Mouse (Mus musculus): ENCODE measurements at regions not wholly inside any gene's neighbourhood (a gene's known extent, or its start where the extent isn't known, plus 50 kb on each side); places are given as distances from the start of the nearest gene placed in this dataset.
A peak's percentile ranks its signal among the peaks of the same experiment; 100 is the strongest.

DNA sequence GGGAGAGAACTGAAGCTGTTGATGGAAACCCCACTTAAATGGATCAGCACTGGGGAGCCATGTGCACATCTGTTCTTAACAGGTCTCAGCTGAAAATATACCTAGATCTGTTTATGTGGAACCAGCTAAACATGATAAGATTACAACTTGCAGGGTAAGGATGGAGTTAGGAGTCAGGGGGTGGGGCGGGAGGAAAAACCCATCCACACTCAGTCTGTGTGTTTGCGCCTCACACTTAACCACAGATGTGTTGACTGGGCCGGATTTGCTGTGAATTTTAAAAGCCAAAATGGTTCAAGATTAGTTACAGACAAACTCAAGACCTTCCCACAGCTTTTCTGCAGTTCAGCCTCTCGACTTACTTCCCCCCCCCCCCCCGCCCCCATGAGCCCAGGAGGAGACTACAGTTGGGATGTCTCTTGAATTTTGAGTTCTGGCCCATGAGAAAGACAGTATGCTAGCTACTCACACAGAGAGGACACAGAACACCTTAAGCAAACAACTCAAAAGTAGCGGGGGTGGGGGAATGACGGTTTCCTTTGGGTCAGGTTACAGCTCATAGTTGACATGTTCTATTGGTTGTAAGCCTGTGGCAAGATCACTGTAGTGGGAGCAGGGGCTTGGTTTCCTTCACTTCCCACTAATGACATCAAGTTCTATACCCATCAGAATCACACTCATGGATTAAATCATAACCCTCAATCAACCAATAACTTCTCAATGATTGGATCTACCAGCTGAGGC, 209.1 kb downstream of the Bcl2l11 start:
- ATAC-seq (ENCODE audit: low TSS enrichment), result no peak

DNA sequence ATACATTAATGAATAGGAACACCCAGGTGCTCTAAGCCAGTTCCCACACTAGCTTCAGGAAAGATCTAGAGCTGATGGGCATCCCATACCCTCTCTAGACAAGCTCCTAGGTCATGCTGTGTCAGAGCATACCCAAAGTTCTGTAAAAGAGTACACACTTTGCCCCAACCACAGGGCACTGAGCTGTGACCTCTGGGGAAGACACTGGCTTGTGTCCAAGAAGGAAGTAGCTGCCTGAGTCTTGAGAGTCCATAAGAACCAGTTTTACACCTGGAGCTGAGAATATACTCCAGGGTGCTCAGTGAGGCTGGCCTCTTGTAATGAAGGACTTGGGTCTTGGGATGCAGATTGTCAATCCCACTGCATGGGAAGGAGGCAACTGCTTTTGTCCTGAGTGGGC, 211.4 kb downstream of the Bcl2l11 start:
- ATAC-seq (ENCODE audit: low TSS enrichment), result no peak

DNA sequence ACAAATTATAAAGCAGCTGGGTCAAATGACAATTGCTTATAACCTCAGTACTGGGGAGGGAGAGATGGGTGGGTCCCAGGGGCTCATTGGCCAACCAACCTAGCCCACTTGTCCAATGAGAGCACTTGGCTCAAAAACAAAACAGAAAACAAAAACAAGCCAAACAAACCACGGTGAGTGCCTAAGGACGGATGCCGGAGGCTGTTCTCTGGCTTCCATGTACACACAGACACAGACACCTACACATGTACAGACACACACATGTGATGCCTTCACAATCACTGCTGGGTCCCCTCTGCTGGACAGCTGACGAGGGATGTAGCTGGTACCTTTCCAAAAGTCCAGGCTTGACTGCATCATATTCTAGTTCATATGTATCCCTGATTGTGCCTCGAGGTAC, 212.0 kb downstream of the Bcl2l11 start:
- no peak for ATAC-seq (ENCODE audit: low TSS enrichment)

DNA sequence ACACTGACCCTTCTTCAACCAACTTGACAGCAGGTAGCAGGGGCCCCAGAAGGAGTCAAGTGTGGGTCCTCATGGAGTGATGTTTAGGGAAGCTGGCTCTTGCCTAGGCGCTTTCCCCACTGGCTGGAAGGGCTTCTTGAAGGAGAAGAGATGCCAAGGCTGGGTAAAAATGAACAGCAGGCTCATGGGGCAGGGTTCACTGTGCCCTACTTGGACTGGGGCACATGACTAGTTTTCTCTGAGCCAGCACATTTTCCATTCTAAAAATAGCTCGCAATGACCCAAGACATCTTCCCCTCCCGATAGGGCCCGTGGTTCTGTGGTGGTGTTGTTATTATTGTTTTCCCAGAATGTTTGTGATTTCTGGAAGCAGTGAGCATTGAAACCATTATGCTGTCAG, 212.6 kb downstream of the Bcl2l11 start:
- ATAC-seq (ENCODE audit: low TSS enrichment), result no peak

DNA sequence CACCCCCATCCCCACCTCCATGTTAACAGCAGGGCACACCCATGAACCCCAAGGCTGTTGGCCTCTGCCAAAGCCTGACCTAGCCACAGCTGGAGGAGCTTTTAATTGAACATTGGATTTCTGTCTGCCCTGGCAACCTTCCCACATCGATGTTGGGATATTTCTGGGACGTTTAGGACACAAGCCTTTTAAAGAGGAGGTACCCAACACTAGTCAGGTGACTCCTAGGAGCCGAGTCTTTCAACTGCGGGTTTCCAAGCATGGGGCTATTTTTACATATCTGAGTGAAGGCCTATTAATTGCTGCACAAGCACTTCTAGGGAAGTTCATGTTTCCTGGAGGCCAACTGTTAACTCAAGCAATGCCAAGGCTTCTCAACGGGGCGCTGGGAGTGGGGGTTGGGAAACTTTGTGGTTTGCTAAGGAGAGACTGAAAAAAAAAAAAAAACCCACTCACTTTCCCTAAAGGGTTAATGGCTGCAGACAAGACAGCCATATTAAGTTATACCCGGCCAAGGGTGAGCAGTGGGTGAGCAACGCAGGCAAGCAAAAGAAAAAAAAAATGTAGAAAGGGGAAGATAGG, 213.3 kb downstream of the Bcl2l11 start:
- no peak for ATAC-seq (ENCODE audit: low TSS enrichment)

DNA sequence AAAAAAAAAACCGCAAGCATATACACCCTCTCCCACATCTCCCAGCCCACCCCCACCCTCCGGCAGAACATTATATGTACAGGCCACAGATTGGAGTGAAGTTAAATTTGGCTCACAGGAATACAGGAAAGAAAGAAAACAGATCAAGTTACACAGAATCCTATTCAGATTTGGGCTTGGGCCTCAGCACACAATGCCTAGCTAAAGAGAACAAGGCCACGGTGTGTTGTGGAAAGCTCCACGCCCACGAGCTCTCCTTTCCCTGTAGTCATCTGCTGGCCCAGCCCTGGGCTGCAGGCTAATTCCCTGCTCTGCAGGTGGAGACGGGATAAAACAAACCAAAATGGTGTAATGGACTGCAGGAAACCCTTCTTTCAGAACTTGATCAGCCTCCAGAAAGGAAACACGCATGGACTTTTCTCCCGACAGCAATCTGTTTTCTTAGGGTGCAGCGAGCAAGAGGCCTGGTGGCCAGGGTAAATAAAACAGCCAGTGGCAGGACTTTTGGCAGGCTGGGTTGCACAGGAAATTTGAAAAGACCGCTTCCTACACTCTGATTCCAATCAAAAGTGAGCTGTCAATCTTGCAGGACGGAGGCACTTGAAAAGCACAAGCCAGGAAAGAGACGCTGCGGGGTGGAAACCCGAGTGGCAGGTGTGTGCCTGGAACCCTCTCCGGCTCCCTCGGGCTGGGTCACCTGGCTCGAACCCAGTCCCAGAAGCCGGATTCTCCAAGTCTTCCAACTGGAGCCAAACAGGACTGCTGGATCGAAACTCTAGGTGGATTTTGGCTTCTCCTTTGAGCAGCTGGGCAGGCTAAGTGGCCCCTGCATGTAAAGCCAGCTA, 214.0 kb downstream of the Bcl2l11 start:
- peak; percentile 82 for ATAC-seq (ENCODE audit: low TSS enrichment)

DNA sequence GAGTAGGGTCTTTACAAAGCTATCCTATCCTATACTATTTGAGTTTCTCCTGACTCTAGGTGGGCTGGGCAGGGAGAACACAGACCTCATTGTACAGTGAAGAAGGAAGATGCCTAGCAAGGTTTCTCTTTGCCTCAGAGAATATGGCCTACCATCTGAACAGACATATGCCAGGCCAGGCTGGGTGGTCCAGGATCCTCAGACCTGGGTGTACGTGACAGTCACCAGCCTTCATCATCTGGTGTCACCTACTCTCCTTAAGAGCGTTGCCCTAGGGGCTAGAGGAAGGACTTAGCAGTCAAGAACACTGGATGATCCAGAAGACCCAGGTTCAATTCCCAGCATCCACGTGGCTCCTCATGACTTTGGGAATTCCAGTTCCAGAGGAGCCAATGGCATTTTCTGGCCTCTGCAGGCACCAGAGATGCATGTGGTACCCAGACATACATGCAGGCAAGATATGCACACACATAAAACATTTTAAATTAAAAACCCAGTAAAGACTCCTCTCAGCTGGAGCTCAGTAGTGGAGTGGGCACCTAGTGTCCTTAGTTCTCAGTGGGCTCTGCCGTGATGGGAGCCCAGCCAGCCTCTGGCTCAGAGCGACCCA, 214.9 kb downstream of the Bcl2l11 start:
- no peak for ATAC-seq (ENCODE audit: low TSS enrichment)

DNA sequence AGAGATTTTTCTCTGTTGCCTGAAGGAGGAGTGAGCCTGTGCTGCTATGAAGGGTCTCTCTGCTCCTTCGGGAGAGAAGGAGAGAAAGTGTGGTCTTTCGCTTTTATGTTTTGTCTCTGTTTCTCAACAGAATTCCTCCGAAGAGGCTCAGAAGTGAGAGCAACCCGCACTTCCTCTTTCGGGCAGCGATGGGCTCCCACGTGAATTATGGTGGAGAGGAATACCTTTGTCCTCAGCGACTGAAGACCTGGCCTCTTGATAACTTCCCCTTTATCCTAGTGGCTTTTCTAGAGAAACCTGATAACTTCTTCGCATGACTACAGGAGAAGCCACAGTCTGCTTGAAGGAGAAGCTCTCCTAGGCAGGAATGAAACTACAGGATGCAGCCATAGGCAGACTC, 216.4 kb downstream of the Bcl2l11 start:
- no peak for ATAC-seq (ENCODE audit: low TSS enrichment)

DNA sequence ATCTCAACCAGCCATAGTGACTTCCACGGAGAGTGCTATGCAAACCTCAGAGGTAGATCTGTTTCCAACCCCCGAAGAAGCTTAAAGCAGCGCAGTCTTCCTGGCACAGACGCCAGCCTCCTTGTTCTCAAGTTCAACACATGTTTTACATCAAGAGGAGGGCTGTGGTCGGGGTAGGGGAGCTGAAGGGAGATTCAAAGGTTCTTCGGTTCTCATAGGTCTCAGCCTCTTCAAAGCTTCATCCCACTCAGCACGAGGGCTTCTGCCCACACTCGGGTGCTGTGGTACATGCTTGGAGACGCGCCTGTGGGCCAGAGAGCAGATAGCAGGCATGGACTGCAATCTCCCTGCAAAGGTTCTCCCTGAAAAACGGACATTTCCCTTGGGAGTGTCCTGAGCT, 219.7 kb downstream of the Bcl2l11 start:
- ATAC-seq (ENCODE audit: low TSS enrichment), result no peak

DNA sequence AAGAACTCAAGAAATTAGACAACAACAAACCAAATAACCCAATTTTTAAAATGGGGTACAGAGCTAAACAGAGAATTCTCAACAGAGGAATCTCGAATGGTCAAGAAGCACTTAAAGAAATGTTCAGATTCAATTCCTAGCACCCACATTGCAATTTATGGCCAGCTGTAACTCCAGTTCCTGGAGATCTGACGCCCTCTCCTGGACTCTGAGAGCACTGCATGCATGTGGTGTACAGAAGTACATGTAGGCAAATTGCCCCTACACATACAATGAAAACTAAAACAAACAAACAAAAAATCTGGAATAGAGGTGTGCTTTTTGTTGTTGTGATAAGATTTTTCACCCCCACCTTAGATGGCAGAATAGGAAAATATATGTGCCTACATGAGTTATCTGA, 222.7 kb downstream of the Bcl2l11 start:
- ATAC-seq (ENCODE audit: low TSS enrichment), result no peak

DNA sequence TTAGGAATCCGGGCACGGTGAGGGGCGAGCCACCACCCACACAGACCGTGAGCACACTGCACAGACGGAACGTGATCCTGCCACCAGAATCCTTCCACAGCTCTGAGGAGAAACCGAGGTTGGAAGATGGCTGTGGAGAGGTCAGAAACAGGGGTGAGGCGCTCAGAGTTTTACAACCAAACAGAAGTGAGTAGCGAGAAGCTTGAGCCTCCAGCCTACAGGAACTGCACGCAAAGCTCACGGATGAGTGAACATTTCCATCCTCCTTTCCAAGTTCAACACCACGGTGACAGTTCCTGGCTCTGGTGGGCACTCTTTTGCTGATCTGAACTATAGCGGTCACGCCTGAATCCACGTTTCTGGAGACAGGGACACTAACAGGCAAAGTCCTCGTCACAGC, 225.6 kb downstream of the Bcl2l11 start:
- no peak for ATAC-seq (ENCODE audit: low TSS enrichment)

DNA sequence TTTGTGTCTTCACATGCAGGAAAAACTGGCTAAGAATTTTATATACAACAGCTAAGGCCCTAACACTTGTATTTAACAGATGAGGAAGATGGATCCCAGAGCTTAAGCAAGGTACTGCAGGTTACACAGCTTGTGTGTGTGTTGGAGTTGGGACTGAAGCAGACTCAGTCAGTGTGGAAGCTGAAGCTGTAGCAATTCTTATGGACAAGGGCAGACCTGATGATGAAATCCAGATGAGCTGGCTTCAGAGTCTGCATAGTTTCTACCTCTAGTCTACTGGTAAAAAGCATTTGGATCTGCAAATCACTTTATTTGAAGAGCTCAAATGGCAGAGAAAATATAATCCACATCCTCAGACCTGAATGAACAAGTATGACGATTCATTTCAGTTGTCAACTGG, 226.7 kb downstream of the Bcl2l11 start:
- ATAC-seq (ENCODE audit: low TSS enrichment), result no peak

DNA sequence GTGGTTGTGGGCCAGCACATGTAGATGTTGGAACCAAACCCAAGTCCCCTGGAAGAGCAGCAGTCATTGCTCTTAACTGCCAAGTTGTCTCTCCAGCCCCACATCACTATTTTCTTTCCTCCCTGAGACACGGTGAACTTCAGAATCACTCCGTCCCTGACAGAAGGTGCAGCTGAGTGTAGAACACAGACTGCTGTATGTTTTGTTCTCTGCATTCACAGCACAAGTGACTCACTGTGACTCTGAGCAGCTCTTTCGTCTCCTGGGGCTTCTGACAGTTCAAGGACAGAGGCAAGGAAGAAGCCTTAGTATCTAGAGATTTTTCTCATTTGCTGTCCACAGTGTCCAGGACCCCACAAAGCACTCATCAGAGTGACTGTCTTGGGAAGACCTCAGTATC, 227.6 kb downstream of the Bcl2l11 start:
- no peak for ATAC-seq (ENCODE audit: low TSS enrichment)

DNA sequence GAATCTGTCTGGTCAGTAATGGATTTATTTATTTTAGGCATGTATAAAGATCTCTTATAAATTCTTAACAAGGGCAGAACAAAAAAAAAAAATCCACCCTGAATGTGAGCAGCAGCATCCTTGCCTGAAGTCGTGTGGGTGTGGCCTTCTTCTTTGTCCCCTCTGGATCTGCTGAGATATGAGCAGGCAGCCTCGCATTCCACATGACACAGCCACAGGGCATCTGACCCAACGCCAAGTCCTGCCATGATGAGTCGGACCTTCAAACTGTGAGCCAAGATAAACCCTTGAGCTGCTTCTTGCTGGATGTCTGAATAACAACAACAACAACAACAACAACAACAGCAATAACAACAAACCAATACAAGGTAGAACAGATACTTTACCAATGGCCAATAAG, 230.5 kb downstream of the Bcl2l11 start:
- ATAC-seq (ENCODE audit: low TSS enrichment), result no peak

DNA sequence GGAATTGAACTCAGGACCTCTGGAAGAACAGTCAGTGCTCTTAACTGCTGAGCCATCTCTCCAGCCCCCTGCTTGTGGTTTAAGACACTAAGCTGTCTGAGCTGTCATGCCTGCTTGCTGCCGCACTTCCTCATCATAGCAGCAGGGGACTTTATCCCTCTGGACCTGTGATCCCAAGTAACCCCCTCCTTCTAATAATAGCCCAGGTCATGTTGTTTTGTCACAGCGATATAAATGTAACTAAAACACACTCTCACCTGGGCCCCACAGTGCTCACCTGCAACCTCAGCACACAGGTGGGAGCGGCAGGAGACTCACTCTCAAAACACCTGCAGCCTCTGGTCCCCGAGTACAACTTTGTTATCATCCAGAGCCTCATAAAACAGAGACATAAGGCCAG, 231.9 kb upstream of the Spdye4c start:
- ATAC-seq (ENCODE audit: low TSS enrichment), result no peak

DNA sequence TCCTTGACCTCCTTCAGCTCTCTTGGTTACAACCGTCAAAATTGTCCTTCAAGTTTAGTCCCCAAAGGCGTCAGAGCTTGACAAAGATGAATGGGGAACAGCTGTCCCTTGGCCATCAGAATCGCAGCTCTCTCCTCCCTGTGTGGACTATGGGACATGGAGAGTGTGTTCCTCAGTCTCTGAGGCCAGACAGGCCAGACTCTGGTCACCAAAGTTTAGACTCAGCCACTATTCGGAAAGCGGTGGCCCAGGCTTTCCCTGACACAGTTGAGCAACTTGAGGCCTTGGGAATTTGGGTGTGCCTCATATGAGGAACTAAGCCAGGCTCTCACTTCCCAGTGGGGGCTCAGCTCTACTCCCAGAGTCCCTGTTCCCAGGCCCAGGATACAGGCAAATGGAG, 230.5 kb upstream of the Spdye4c start:
- no peak for ATAC-seq (ENCODE audit: low TSS enrichment)

DNA sequence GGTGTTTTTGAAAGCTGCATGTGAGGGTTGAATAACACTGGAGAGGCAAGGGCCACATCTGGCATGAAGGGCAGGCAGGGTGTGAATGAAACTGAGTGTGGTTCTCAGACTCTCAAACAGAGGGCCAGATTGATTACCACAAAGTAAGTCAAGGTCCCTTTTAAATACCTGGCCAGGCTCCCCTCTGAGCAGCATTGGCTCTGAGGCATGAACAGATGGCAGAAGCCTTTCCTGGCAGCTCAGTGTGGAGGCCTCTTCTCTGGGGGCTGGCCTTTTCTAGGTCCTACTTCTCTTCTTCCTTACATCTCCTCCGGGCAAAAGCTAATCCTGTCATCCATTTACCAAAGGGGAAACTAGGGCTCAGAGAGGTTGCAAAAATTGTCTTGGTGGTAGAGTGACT, 229.6 kb upstream of the Spdye4c start:
- ATAC-seq (ENCODE audit: low TSS enrichment), result no peak

DNA sequence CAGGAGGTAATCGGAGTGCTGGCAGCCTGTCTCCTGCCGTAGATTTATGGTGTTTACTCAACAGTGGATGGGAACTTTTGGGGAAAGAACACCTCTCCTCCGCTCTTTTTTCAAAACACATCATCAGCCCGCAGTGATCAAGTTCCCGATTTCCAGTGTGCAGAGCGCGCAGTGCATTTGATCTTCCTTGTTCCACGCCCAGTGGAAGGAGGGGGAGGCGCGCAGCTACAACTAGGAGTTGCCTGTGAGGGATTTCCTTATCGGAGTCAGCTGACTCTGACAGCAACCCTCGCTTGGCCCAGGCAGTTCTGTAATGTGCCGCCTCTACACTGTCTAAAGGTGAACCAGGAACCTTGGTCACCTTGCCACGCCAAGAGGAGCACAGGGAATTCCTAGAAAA, 226.8 kb upstream of the Spdye4c start:
- no peak for ATAC-seq (ENCODE audit: low TSS enrichment)

DNA sequence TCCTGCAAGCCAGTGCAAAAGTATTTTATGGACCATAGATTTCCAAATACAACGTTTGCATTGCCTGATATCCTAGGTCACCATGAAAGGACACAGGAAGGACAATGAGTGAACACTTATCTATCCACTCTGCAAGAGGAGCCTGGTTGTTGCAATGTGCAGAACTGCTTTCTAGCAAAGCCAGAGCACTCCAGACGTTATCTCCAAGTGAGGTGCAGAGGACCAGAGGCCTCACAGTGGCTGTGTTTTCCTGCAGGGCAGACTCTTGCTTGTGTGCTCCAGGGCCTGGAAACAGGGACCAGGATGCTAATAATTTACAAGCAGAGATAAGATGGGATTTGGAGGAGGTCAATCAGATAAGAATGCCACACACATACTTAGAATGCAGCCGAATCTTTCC, 226.0 kb upstream of the Spdye4c start:
- no peak for ATAC-seq (ENCODE audit: low TSS enrichment)

DNA sequence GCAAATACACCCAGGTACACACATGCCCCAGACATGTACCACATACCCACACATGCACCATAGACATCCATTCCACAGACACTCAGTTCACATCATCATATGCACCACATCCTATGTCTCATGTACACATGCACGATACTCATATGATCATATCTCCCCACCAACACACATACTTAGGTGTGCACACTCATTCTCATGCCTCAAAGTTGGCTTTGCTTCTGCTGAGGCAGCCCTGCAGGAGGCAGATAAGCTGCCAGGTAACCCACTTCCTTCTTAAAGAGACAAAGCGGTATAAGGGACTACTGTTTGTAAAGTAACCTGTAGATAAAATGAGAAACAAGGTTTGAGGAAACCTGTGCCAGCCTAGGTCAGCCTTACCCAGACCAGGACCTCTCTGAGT, 225.2 kb upstream of the Spdye4c start:
- ATAC-seq (ENCODE audit: low TSS enrichment), result no peak

DNA sequence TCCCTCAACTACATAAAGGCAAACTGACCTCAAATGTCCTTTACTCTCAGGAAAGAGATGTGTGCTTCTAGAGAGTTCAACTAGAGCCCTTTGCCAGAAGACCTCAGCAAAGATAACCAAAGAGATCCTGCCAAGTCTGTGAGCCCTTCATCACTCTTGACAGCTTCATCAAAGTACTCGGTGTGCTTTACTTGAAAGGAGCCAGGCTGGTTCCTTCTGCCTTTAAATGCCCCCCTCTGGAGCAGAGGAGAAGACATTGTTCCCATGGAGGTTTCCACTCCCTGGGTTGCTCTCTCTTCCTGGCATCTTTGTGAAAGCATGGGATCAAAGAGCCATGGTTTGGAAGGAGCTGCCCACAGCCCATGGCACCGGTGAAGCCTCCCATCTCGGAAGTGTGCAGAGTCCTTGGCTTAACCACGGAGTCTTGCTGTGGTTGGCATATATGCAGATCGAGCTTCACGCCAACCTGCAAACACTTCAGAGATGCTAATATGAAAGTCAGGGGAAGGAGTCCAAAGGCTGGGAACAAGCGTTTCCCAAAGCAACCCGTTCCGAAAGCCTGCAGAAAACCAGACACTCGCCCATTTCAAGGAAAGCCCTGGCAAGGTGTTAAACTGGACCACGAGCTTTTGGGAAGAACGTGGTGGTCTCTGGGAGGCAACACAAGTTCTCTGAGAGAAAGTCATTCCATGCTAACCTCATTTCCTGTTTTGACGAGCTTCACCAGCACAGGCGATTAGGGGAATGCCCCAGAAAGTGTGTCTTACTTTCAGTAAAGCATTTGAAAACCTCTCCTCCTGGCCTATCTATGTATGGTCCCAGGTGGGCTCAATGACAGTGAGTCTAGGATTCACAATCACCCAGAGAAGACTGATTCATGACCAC, 223.5 kb upstream of the Spdye4c start:
- peak; percentile 38; the same call in 1 of the 2 replicates for ATAC-seq (ENCODE audit: low TSS enrichment)
